Mouse (Mus musculus) hindbrain, embryonic 14.5 days (tissue): ENCODE results near the gene G430095P16Rik. TPM values are rescaled to one million over a fixed set of nuclear protein-coding genes. Genes with fewer than 3 reads are reported as not detected.

Source experiments
- ATAC-seq: fragments of 200-750 bp; cut with Nextera tagmentation; 2 replicates; pipeline ENCODE4 v1.8.0; 2017; ENCODE audit warnings: moderate number of reproducible peaks, mild to moderate bottlenecking, moderate TSS enrichment, moderate library complexity; ENCODE audit not compliant: low FRiP score
- DNase-seq: peaks from one replicate; pipeline ENCODE4 v3.0.0-alpha.2; 2015; ENCODE audit warnings: low spot score
- H3K27ac ChIP-seq: fragments of 300-500 bp; sonication (generic); 2 replicates; pipeline ENCODE4 v1.5.1; 2014; ENCODE audit warnings: mild to moderate bottlenecking, moderate library complexity
- H3K27me3 ChIP-seq: fragments of 300-500 bp; sonication (generic); 2 replicates; pipeline ENCODE4 v1.6.1; 2014; ENCODE audit warnings: mild to moderate bottlenecking, low read length, mixed read lengths; ENCODE audit not compliant: control insufficient read depth, insufficient read depth
- H3K36me3 ChIP-seq: fragments of 300-500 bp; sonication (generic); replicated peaks from 2 replicates; pipeline ENCODE4 v1.6.1; 2014; ENCODE audit not compliant: control insufficient read depth, insufficient read depth
- H3K4me1 ChIP-seq: fragments of 300-500 bp; sonication (generic); replicated peaks from 2 replicates; pipeline ENCODE4 v1.6.1; 2014; ENCODE audit warnings: antibody characterized with exemption, low read length, mixed read lengths; ENCODE audit not compliant: control insufficient read depth, insufficient read depth
- H3K4me2 ChIP-seq: fragments of 300-500 bp; sonication (generic); replicated peaks from 2 replicates; pipeline ENCODE4 v1.6.1; 2014; ENCODE audit warnings: mild to moderate bottlenecking, moderate library complexity
- H3K4me3 ChIP-seq: fragments of 300-500 bp; sonication (generic); replicated peaks from 2 replicates; pipeline ENCODE4 v1.5.1; 2014; ENCODE audit warnings: mild to moderate bottlenecking, low read length
- H3K9ac ChIP-seq: fragments of 300-500 bp; sonication (generic); 2 replicates; pipeline ENCODE4 v1.6.1; 2014
- H3K9me3 ChIP-seq: fragments of 300-500 bp; sonication (generic); 2 replicates; pipeline ENCODE4 v1.6.1; 2016; ENCODE audit warnings: low read length; ENCODE audit not compliant: control insufficient read depth
- WGBS: fragments of 180-500 bp; shearing (Covaris S2); extraction: QIAGEN DNeasy Blood & Tissue Kit; methylation state at CpG from one replicate; pipeline ENCODE4 v1.1.7; 2014; 5-methylcytosine and 5-hydroxymethylcytosine counted together
- polyA plus RNA-seq: library from polyadenylated mRNA; unstranded; fragments of >200 nt; fragmentation: Nextera tagmentation; extraction: Ambion mirVana; gene quantifications from 2 replicates; pipeline ENCODE4 v1.2.1, GENCODE M21; 2014

G430095P16Rik gene
- polyA plus RNA-seq, 1 experiment from 2014 or later: 0.71 TPM

GRCm38 (mm10) chr8:84774473-84774911, 51.7 kb downstream of the G430095P16Rik start:
- Histone ChIP-seq H3K4me3 (no peak overlapping the region), H3K36me3 (no peaks in the 10 kb centered on the region), H3K9me3 (no peaks in the 10 kb centered on the region), H3K4me2 (peak overlapping the region; percentile 48), H3K4me1 (peaks cover 25% of the 10 kb centered on the region), H3K27ac (peak overlapping the region; percentile 85), H3K9ac (no peak overlapping the region; the same call in 1 of the 2 replicates), H3K27me3 (peaks cover 87% of the 10 kb centered on the region)
- ATAC-seq: peak; percentile 68
- 3% methylated on average over 10 of the region's 10 CpGs for WGBS
- peak; percentile 62 for DNase-seq

DNA sequence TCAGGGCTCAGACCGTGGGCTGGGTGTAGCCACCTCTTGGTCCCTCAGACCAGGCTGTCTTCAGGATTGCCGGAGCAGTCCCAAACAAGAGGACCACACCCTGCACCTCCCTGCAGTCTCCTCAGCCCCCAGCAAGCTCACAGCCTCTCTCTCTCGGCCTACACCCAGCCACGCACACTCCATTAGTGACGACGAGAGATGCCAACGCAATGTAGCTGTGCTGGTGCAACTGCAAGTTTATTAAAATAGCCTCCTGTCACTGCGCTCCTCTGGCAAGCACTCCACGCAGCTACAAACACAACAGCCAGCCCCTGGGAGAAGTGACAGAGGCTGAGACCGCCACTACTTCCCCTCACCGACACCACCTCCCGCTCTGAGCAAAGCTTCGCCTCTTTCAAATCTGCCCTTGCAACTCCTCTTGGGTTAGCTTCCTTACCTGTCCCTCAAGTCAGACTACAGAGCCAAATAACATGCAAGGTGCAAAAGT, 52.3 kb downstream of the G430095P16Rik start:
- no peaks in the 10 kb centered on the region for H3K36me3 ChIP-seq
- ATAC-seq (0 out of 2 replicates have a peak, but pooled peaks have one; percentile 17), DNase-seq (no peak)
- H3K4me3 ChIP-seq: no peak overlapping the region
- peak overlapping the region; percentile 24 for H3K9ac ChIP-seq
- H3K4me1 ChIP-seq: peaks cover 30% of the 10 kb centered on the region
- H3K4me2 ChIP-seq: peak overlapping the region; percentile 48
- peaks cover 87% of the 10 kb centered on the region for H3K27me3 ChIP-seq
- 5% methylated on average over 13 of the region's 13 CpGs for WGBS
- no peaks in the 10 kb centered on the region for H3K9me3 ChIP-seq
- peak overlapping the region; percentile 85 for H3K27ac ChIP-seq

DNA sequence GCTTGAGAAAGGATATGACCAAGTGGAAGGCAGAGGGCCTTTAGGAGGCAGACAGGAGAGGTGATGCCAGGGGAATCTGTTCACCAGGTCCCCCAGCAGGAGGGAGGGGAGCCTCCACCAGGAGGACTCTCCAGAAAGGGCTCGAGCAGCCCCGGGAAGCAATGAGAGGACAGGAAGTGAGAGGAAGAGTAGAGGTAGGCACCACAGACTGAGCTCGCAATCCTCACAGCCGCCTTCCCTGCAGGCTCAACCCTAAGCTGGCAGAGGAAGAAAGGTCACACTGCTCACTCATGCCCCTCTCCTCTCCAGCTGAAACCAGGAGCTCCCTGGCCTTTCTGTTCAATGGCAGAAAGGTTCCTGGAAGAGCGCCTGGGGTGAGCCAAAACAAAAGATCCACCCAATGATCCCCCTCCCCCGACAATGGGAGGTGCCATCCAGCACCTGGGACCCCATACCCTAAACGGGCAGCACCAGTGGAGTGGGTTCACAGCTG, 52.9 kb downstream of the G430095P16Rik start:
- Histone ChIP-seq H3K36me3 (no peaks in the 10 kb centered on the region), H3K27ac (peak overlapping the region; percentile 85), H3K9me3 (no peaks in the 10 kb centered on the region), H3K27me3 (peaks cover 85% of the 10 kb centered on the region), H3K9ac (peak overlapping the region; percentile 24; the same call in 1 of the 2 replicates), H3K4me2 (peak overlapping the region; percentile 48), H3K4me3 (no peak overlapping the region), H3K4me1 (peaks cover 30% of the 10 kb centered on the region)
- DNase-seq (no peak), ATAC-seq (no peak)
- 5% methylated on average over 7 of the region's 7 CpGs for WGBS

Other genes starting within 250 kb of the G430095P16Rik start
- gene Ier2, start 60.2 kb upstream of the G430095P16Rik start, polyA plus RNA-seq: 17.4 and 20.1 TPM in 2 replicates
- gene Trmt1, start 36.7 kb upstream of the G430095P16Rik start, polyA plus RNA-seq: 55.2 and 62.1 TPM in 2 replicates
- 17.8 and 18.1 TPM in 2 replicates for gene Nacc1, start 35.1 kb upstream of the G430095P16Rik start, polyA plus RNA-seq
- 3.8 and 5.1 TPM in 2 replicates for gene Lyl1, start 21.6 kb upstream of the G430095P16Rik start, polyA plus RNA-seq
- 78.8 and 82.4 TPM in 2 replicates for gene Nfix, start 77.3 kb downstream of the G430095P16Rik start, polyA plus RNA-seq
- gene Dand5, start 99.8 kb downstream of the G430095P16Rik start, polyA plus RNA-seq: 13.5 and 14.6 TPM in 2 replicates
- 35.0 and 37.4 TPM in 2 replicates for gene Gadd45gip1, start 108.5 kb downstream of the G430095P16Rik start, polyA plus RNA-seq
- gene Rad23a, start 117.7 kb downstream of the G430095P16Rik start, polyA plus RNA-seq: 75.7 and 81.1 TPM in 2 replicates
- gene Calr, start 123.9 kb downstream of the G430095P16Rik start, polyA plus RNA-seq: 574 and 709 TPM in 2 replicates
- 87.8 and 93.4 TPM in 2 replicates for gene Farsa, start 134.0 kb downstream of the G430095P16Rik start, polyA plus RNA-seq
- 27.7 and 32.5 TPM in 2 replicates for gene Syce2, start 149.1 kb downstream of the G430095P16Rik start, polyA plus RNA-seq
- gene Gcdh, start 170.9 kb downstream of the G430095P16Rik start, polyA plus RNA-seq: 25.6 and 29.8 TPM in 2 replicates
- gene Klf1, start 178.9 kb downstream of the G430095P16Rik start, polyA plus RNA-seq: 0.70 and 0.91 TPM in 2 replicates
- 3.3 and 6.0 TPM in 2 replicates for gene Dnase2a, start 185.6 kb downstream of the G430095P16Rik start, polyA plus RNA-seq
- gene Mast1, start 214.4 kb downstream of the G430095P16Rik start, polyA plus RNA-seq: 69.7 and 76.5 TPM in 2 replicates
- 1.1 and 1.8 TPM in 2 replicates for gene Rtbdn, start 224.0 kb downstream of the G430095P16Rik start, polyA plus RNA-seq
- gene Gm49661, start 246.4 kb downstream of the G430095P16Rik start, polyA plus RNA-seq: not detected in 2 replicates
- gene Prdx2, start 246.6 kb downstream of the G430095P16Rik start, polyA plus RNA-seq: 1,143 and 1,221 TPM in 2 replicates
- 47.8 and 48.4 TPM in 2 replicates for gene Rnaseh2a, start 246.8 kb downstream of the G430095P16Rik start, polyA plus RNA-seq